Mouse (Mus musculus): ENCODE measurements around the gene Cdh15. TPM values are rescaled to one million over a fixed set of nuclear protein-coding genes. Genes with fewer than 3 reads are reported as not detected.

Cdh15 gene
- total and polyA plus RNA-seq, 3 experiments = 0.72 to 0.95 (median 0.79) TPM

DNA sequence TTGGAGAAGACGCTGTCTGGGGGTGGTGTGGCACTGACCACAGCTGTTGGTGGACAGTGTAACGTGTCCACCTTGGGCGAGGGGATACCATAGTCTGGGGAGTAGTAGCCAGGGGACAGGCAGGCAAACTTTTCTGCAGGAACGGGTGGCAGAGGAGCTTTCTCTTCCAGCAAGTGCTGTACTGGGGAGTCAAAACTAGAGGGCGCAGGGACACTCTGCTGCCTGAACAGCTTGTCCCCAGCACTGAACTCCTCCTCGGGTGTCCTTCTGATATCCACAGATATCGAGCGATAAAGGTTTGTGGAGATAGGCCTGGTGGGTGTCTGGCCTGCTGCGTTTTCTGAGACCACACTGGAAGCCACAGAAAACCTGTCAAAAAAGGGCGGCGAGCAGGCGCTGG is 43.7 kb downstream of the Cdh15 start:
- no peak for DNase-seq

- DNase-seq = peak; percentile 79
These were observed 45.7 kb downstream of the Cdh15 start for GRCm38 (mm10) chr8:122893451-122893850.

GRCm38 (mm10) chr8:122896317-122896716 is 48.6 kb downstream of the Cdh15 start:
- DNase-seq = no peak

DNA sequence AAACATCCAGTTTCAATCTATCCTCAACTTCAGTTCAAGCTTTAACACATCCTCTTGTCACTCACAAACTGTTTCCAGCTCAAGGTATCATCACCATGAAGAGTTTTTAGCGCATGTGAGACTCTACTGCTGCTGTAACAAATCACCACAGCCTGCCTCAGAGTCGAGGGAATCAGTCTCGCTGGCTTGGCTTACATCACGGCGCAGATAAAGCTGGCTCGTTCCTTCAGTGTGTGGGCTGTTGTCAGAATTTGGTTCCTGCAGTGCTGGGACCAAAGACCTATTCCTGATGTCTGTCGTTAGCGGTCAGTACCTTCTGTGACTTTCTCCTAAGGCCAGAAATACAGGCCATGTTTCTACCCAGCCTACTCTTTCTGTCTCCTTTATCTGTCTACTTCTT is 49.4 kb downstream of the Cdh15 start:
- DNase-seq = no peak

DNA sequence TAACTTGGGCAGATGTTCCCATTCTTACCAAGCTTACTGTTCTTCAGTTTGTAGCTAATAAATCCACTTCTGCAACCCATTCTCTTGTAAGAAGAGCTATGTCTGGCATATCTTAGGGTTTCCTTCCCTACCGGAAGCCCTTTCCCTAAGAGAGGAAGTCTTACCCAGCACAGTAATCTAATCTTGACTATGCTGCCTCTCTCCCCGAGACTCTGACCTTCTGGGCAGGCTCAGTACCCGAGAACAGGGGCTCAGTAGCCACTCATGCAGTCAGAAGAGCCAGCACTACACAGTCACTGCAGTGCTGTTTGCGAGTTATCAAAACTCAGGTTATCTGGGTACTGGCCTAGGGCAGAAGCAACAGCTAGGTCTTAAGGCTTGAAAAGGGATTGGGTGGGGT is 50.3 kb downstream of the Cdh15 start:
- DNase-seq = no peak

DNA sequence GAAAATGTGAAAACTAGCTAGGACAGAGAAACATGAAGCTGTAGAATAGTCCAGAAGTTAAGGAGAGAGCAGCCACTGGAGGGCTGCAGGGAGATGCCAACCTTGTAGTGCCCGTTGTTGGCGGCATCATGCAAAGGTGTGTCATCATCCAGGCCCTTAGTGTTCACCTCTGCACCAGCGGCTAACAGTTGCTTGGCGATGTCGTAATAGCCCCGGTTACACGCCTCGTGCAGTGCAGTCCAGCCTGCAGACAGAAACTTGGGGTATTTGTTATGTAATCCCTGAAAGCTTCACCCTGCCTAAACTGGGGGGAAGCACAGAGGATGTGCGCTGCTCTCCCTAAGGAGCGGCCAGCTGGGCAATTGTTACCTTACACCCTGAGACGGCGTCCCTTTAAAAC is 50.7 kb downstream of the Cdh15 start:
- DNase-seq = no peak

GRCm38 (mm10) chr8:122899085-122899484 is 51.3 kb downstream of the Cdh15 start:
- no peak for DNase-seq

DNA sequence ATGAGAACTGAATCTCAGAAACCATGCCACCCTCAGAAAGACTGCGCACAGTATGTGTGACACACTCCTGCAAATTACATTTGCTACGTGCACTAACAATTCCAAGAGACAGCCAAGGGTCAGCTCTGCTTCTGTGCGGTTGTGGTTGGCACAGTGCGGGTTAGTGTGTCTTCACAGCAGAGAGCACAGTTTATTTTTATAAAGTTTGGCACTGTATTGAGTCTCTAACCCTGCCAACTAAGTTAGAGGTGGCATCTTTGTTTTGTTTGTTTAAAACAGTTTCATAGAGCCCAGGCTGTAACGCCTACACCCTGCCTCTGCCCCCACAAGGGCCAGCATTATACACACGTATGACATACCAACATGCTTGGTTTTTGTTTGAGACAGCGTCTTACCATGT is 53.7 kb downstream of the Cdh15 start:
- no peak for DNase-seq

- peak; percentile 70 for DNase-seq
These were observed 54.2 kb downstream of the Cdh15 start for GRCm38 (mm10) chr8:122901892-122902515.

DNA sequence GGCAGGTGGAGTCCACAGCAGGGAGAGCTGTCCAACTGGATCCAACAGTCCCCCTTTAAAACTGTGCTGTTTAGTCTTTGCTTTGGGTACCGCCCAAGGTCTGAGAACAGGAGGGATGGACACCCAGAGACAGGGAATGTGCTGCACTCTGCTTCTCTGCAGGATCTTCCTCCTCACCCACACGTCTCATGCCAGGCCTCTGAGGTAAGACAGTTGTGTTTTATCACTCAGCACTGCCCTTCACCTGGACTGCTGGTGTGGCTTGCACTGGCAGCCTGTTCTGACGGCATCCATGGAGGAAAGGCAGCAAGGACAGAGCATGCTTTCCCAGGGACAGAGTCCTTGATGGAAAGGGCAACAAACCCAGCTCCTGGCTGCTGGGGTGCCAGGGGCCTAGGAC is 54.8 kb downstream of the Cdh15 start:
- peak; percentile 80 for DNase-seq

DNA sequence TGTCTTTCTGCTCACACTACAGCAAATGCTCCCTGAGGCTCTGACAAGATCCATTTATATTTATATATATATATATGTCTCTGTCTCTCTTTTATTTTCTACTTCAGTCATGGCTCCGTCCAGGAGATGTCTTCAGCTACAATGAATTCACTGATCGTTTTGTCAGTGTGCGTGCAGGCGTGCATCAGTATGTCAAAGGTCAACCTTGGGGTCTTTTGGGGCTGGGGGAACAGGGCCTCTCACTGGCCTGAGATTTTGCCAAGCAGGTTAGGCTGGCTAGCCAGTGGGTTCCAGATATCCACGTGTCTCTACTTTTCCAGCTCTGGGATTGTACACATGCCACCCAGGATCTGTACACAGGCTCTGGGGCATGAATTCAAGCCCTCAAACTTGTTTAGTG is 55.2 kb downstream of the Cdh15 start:
- no peak for DNase-seq

- no peak for DNase-seq
These were observed 56.7 kb downstream of the Cdh15 start for GRCm38 (mm10) chr8:122904496-122904895.

GRCm38 (mm10) chr8:122905346-122905745 is 57.6 kb downstream of the Cdh15 start:
- DNase-seq = peak; percentile 87

DNA sequence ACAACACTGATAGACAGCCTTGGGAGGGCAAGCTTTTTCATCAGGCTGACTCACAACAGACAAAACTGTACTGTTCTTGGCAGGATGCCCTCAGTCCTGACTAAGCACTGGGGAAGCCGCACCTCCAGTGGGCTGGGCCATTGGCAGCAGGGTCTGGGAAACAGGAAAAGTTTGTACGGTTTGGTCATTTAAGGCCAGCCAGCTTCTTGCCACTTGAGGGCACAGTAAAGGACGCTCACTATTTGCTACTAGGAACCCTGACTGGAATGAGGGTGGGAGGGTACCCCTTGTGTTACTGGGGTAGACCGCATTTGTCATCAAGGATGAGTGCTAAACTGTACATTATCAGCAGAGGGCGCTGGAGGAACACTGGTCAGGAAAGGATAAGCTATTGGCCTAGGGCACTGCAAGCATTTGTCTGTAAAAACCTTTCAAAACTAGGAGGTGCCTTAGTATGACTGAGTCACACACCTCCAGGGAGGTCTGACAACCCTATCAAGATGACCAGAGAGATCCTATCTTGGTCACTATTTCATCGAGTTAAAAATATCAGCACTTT is 58.8 kb downstream of the Cdh15 start:
- DNase-seq = peak; percentile 97

GRCm38 (mm10) chr8:122912150-122912549 is 64.4 kb downstream of the Cdh15 start:
- no peak for DNase-seq

DNA sequence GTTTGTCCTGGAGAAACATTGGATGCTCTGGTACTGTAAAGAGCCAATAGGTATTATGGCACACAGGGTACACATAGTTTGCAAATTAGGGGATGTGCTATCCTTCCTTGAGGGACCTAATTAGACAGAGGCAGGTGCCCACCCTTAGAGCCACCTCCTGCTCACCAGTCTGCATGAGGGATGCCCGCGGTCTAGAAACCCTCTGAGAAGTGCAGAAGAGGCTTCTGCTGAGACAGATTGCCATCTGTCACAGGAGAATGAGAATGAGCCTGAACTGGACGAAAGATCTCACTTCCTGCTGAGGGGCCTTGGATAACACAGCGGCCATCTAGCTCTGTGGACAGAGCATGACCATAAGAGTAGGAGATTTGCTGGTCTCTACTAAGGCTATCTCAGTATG is 65.1 kb downstream of the Cdh15 start:
- no peak for DNase-seq

GRCm38 (mm10) chr8:122916766-122917165 is 69.0 kb downstream of the Cdh15 start:
- no peak for DNase-seq

Other genes starting within 250 kb of the Cdh15 start
- 1 to 10 TPM; 6.0 to 7.8 TPM for gene Galns, start 236.5 kb upstream of the Cdh15 start, total RNA-seq (2021)
- gene Galns, start 236.5 kb upstream of the Cdh15 start, polyA plus RNA-seq (2012; rRNA removed) = 6.8 and 8.0 TPM in 2 replicates
- 10 to 100 TPM; 53.8 to 55.5 TPM for gene Trappc2l, start 236.3 kb upstream of the Cdh15 start, total RNA-seq (2021)
- gene Trappc2l, start 236.3 kb upstream of the Cdh15 start, polyA plus RNA-seq (2012; rRNA removed) = 159 and 161 TPM in 2 replicates
- gene Pabpn1l, start 225.2 kb upstream of the Cdh15 start, total RNA-seq (2021) = not detected
- gene Pabpn1l, start 225.2 kb upstream of the Cdh15 start, polyA plus RNA-seq (2012; rRNA removed) = not detected in 2 replicates
- gene Cbfa2t3, start 148.9 kb upstream of the Cdh15 start, total RNA-seq (2021) = 10 to 100 TPM; 13.9 to 16.2 TPM
- gene Cbfa2t3, start 148.9 kb upstream of the Cdh15 start, polyA plus RNA-seq (2012; rRNA removed) = 19.3 and 20.3 TPM in 2 replicates
- 10 to 100 TPM; 40.4 to 42.3 TPM for gene Acsf3, start 72.5 kb upstream of the Cdh15 start, total RNA-seq (2021)
- 44.4 and 45.8 TPM in 2 replicates for gene Acsf3, start 72.5 kb upstream of the Cdh15 start, polyA plus RNA-seq (2012; rRNA removed)
- 10 to 100 TPM; 65.4 to 86.9 TPM for gene Ankrd11, start 194.3 kb downstream of the Cdh15 start, total RNA-seq (2021)
- 54.8 and 88.0 TPM in 2 replicates for gene Ankrd11, start 194.3 kb downstream of the Cdh15 start, polyA plus RNA-seq (2012; rRNA removed)
- gene Spg7, start 215.0 kb downstream of the Cdh15 start, total RNA-seq (2021) = 10 to 100 TPM; 78.4 to 80.1 TPM
- 246 and 255 TPM in 2 replicates for gene Spg7, start 215.0 kb downstream of the Cdh15 start, polyA plus RNA-seq (2012; rRNA removed)